ENCODE assay signal across 8 mouse cellular contexts in genomic region chr1:184734991-184735920, GRCm38 (mm10). TPM values are rescaled to one million over a fixed set of nuclear protein-coding genes. Genes with fewer than 3 reads are reported as not detected.
DNase-seq lines count a peak whose midpoint lies in the region; ATAC-seq and TF ChIP-seq lines count a peak whose summit lies in the region.

No protein-coding gene starts in this region.

- DNase-seq in liver, adult 2 months (ENCODE audit: extremely low read depth, low read depth, low spot score): peak; percentile 46
- DNase-seq in liver: no peak
- DNase-seq in heart, adult 8-10 months (ENCODE audit: low spot score): peak; percentile 80
- no peak for DNase-seq in thymus, postnatal 0 days (ENCODE audit: low spot score)
- no peak for DNase-seq in layer of hippocampus, adult 9-10 months (ENCODE audit: low spot score)

- ATAC-seq in liver, embryonic 12.5 days: no peak
- ATAC-seq in midbrain, embryonic 13.5 days: no peak

- peaks cover 14% of the 10 kb centered on the region for H3K27me3 ChIP-seq in liver, adult 2 months (ENCODE audit: control insufficient read depth, insufficient read depth, low read length)
- H3K27me3 ChIP-seq in liver, embryonic 12.5 days (replicated peaks): peaks cover 96% of the 10 kb centered on the region
- peaks cover 54% of the 10 kb centered on the region for H3K27me3 ChIP-seq in small intestine, adult 2 months (ENCODE audit: control insufficient read depth, insufficient read depth, low read length)
- H3K27me3 ChIP-seq in midbrain, embryonic 13.5 days: peaks cover 95% of the 10 kb centered on the region

- H3K36me3 ChIP-seq in liver, adult 2 months (ENCODE audit: control insufficient read depth, insufficient read depth, low read length): no peaks in the 10 kb centered on the region
- no peaks in the 10 kb centered on the region for H3K36me3 ChIP-seq in liver, embryonic 12.5 days
- H3K36me3 ChIP-seq in small intestine, adult 2 months (ENCODE audit: control insufficient read depth, insufficient read depth, low read length): no peaks in the 10 kb centered on the region
- H3K36me3 ChIP-seq in midbrain, embryonic 13.5 days: no peaks in the 10 kb centered on the region

- H3K9ac ChIP-seq in liver, adult 2 months (ENCODE audit: low read depth, low read length): no peak overlapping the region
- no peak overlapping the region for H3K9ac ChIP-seq in liver, embryonic 12.5 days
- H3K9ac ChIP-seq in midbrain, embryonic 13.5 days (replicated peaks): no peak overlapping the region

- H3K27ac ChIP-seq in liver, adult 2 months (replicated peaks; ENCODE audit: insufficient read depth, low read depth, low read length): peak overlapping the region; percentile 79
- no peak overlapping the region for H3K27ac ChIP-seq in liver, embryonic 12.5 days
- 0 out of 2 replicates have a peak overlapping the region, but pooled peaks have one; percentile 18 for H3K27ac ChIP-seq in small intestine, adult 2 months (ENCODE audit: insufficient read depth, low read depth, low read length)
- H3K27ac ChIP-seq in midbrain, embryonic 13.5 days: no peak overlapping the region

- H3K4me3 ChIP-seq in liver, adult 2 months (ENCODE audit: insufficient read depth, low read depth, low read length): no peak overlapping the region
- no peak overlapping the region for H3K4me3 ChIP-seq in liver, embryonic 12.5 days
- peak overlapping the region; percentile 24 for H3K4me3 ChIP-seq in small intestine, adult 2 months (ENCODE audit: low read depth, low read length)
- no peak overlapping the region for H3K4me3 ChIP-seq in midbrain, embryonic 13.5 days (replicated peaks)

- H3K4me1 ChIP-seq in liver, adult 2 months (ENCODE audit: control insufficient read depth, insufficient read depth, low read length): no peaks in the 10 kb centered on the region
- H3K4me1 ChIP-seq in liver, embryonic 12.5 days: peaks cover 33% of the 10 kb centered on the region
- peaks cover 3% of the 10 kb centered on the region; the same call in 1 of the 2 replicates for H3K4me1 ChIP-seq in small intestine, adult 2 months (ENCODE audit: control insufficient read depth, insufficient read depth, insufficient read length, low read length)
- peaks cover 20% of the 10 kb centered on the region for H3K4me1 ChIP-seq in midbrain, embryonic 13.5 days (replicated peaks)

- no peaks in the 10 kb centered on the region for H3K79me2 ChIP-seq in liver, adult 2 months (ENCODE audit: control insufficient read depth, insufficient read depth, low read length)

- 8% methylated on average over 25 of the region's 25 CpGs for WGBS in liver, adult 2 months
- WGBS in liver, embryonic 12.5 days (ENCODE audit: insufficient replicate concordance): 5% methylated on average over 25 of the region's 25 CpGs
- 19% methylated on average over 25 of the region's 25 CpGs for WGBS in small intestine, adult 2 months
- 1% methylated on average over 25 of the region's 25 CpGs for WGBS in midbrain, embryonic 13.5 days

- TF ChIP-seq CTCF in liver, adult 2 months (IDR thresholded peaks at IDR 0.05; ENCODE audit: low read depth, low read length): no peak
- no peak for TF ChIP-seq CTCF in small intestine, adult 2 months (IDR thresholded peaks at IDR 0.05; ENCODE audit: extremely low read depth, insufficient read length, insufficient replicate concordance, low read depth, low read length)

- TF ChIP-seq POLR2A in liver, adult 2 months (IDR thresholded peaks at IDR 0.05; ENCODE audit: extremely low read depth, insufficient read depth, low read length): no peak
- TF ChIP-seq POLR2A in small intestine, adult 2 months (IDR thresholded peaks at IDR 0.05; ENCODE audit: low read depth, low read length): no peak

- peak overlapping the region; percentile 97 for H3K4me2 ChIP-seq in liver, embryonic 12.5 days
- no peak overlapping the region for H3K4me2 ChIP-seq in midbrain, embryonic 13.5 days (replicated peaks)

- no peaks in the 10 kb centered on the region for H3K9me3 ChIP-seq in liver, embryonic 12.5 days (replicated peaks)
- no peaks in the 10 kb centered on the region; the same call in 1 of the 2 replicates for H3K9me3 ChIP-seq in midbrain, embryonic 13.5 days

RNA-seq across cellular contexts. Expression of gene Hlx, which starts 2.8 kb away (rescaled TPM):
- total RNA-seq in liver, adult 2 months (2014; rRNA removed): 1.1 and 2.3 TPM in 2 replicates
- 6.1 and 7.3 TPM in 2 replicates for polyA plus RNA-seq in liver, adult 2 months (2012; rRNA removed)
- total RNA-seq in heart, adult 8-10 months (2022): 1 to 10 TPM; 7.3 to 8.4 (median 8.0) TPM
- polyA plus RNA-seq in liver, embryonic 12.5 days (2016; fragmentation: Nextera tagmentation; extraction: Ambion mirVana): 26.5 and 31.2 TPM in 2 replicates
- 12.2 and 18.4 TPM in 2 replicates for polyA plus RNA-seq in small intestine, adult 2 months (2012; rRNA removed)
- 1.1 and 1.4 TPM in 2 replicates for polyA plus RNA-seq in midbrain, embryonic 13.5 days (2015; fragmentation: Nextera tagmentation; extraction: Ambion mirVana)
- polyA plus RNA-seq in thymus, postnatal 0 days (2015; fragmentation: Nextera tagmentation; extraction: Ambion mirVana): 5.4 and 5.8 TPM in 2 replicates

Comparison
In these comparisons a context has a peak if more than half of its experiments do, and no peak if none do; other contexts are left out.
1. DNase-seq: peak in liver, adult 2 months (single experiment) and heart, adult 8-10 months (single experiment); none in liver (single experiment), thymus, postnatal 0 days (single experiment) and layer of hippocampus, adult 9-10 months (single experiment).
2. H3K27ac ChIP-seq: peak in liver, adult 2 months (single experiment) and small intestine, adult 2 months (single experiment); none in liver, embryonic 12.5 days (single experiment) and midbrain, embryonic 13.5 days (single experiment).